Mouse (Mus musculus): ENCODE results near the gene Dynll1. TPM values are rescaled to one million over a fixed set of nuclear protein-coding genes. Genes with fewer than 3 reads are reported as not detected.

Dynll1 gene
- polyA plus RNA-seq, 1 experiment from 2014 or later, result 1,839 TPM

GRCm38 (mm10) chr5:115256909-115257546 is 43.8 kb downstream of the Dynll1 start:
- DNase-seq (ENCODE audit: low spot score), result no peak
- H3K4me3 ChIP-seq, result no peak overlapping the region
- H3K27ac ChIP-seq (replicated peaks), result no peak overlapping the region
- H3K4me1 ChIP-seq, result no peaks in the 10 kb centered on the region
- no peaks in the 10 kb centered on the region for H3K27me3 ChIP-seq (replicated peaks; ENCODE audit: low read depth, poor library complexity, severe bottlenecking)
- H3K36me3 ChIP-seq (replicated peaks), result peaks cover 70% of the 10 kb centered on the region
- WGBS, result 91% methylated on average over 10 of the region's 10 CpGs
- H3K9me3 ChIP-seq, result no peaks in the 10 kb centered on the region

DNA sequence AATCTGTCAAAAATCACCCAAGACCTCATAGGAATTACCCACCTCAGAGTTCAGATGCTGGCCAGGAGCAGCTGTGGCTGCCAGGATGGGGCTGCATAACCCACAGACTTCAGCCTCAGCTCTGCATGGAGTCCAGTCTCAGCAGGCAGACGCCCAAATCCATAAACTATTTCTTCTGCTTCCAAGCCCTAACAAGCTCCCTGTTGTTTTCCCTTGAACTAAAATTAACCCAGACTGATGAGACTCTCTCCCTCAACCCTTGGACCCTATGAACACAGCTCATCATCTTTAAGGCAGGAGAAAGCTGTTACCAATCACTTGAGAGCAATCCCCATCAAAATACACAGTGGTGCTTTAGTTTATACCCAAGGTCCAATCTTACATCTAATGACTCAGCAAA is 45.3 kb downstream of the Dynll1 start:
- H3K27me3 ChIP-seq (replicated peaks; ENCODE audit: low read depth, poor library complexity, severe bottlenecking), result no peaks in the 10 kb centered on the region
- WGBS, result 78% methylated on average over 1 of the region's 1 CpGs
- H3K4me1 ChIP-seq, result no peaks in the 10 kb centered on the region
- H3K4me3 ChIP-seq, result no peak overlapping the region
- H3K9me3 ChIP-seq, result no peaks in the 10 kb centered on the region
- peaks cover 74% of the 10 kb centered on the region for H3K36me3 ChIP-seq (replicated peaks)
- no peak for DNase-seq (ENCODE audit: low spot score)
- no peak overlapping the region for H3K27ac ChIP-seq (replicated peaks)

Other genes starting within 250 kb of the Dynll1 start
- 20.8 and 25.5 TPM in 2 replicates for gene Gm10401, start 202.7 kb downstream of the Dynll1 start, polyA plus RNA-seq (2016; fragmentation: Nextera tagmentation; extraction: Ambion mirVana)
- gene Acads, start 181.7 kb downstream of the Dynll1 start, polyA plus RNA-seq (2016; fragmentation: Nextera tagmentation; extraction: Ambion mirVana), result 72.6 and 78.7 TPM in 2 replicates
- 63.5 and 68.7 TPM in 2 replicates for gene Unc119b, start 166.0 kb downstream of the Dynll1 start, polyA plus RNA-seq (2016; fragmentation: Nextera tagmentation; extraction: Ambion mirVana)
- gene Mlec, start 142.8 kb downstream of the Dynll1 start, polyA plus RNA-seq (2016; fragmentation: Nextera tagmentation; extraction: Ambion mirVana), result 73.6 and 80.6 TPM in 2 replicates
- gene Cabp1, start 106.6 kb downstream of the Dynll1 start, polyA plus RNA-seq (2016; fragmentation: Nextera tagmentation; extraction: Ambion mirVana), result 1.3 and 1.4 TPM in 2 replicates
- 114 and 122 TPM in 2 replicates for gene Pop5, start 65.2 kb downstream of the Dynll1 start, polyA plus RNA-seq (2016; fragmentation: Nextera tagmentation; extraction: Ambion mirVana)
- gene Rnf10, start 28.1 kb downstream of the Dynll1 start, polyA plus RNA-seq (2016; fragmentation: Nextera tagmentation; extraction: Ambion mirVana), result 129 and 138 TPM in 2 replicates
- 52.2 and 55.9 TPM in 2 replicates for gene Coq5, start 21.3 kb downstream of the Dynll1 start, polyA plus RNA-seq (2016; fragmentation: Nextera tagmentation; extraction: Ambion mirVana)
- 391 and 411 TPM in 2 replicates for gene Srsf9, start 26.2 kb upstream of the Dynll1 start, polyA plus RNA-seq (2016; fragmentation: Nextera tagmentation; extraction: Ambion mirVana)
- 34.8 and 38.0 TPM in 2 replicates for gene Gatc, start 40.2 kb upstream of the Dynll1 start, polyA plus RNA-seq (2016; fragmentation: Nextera tagmentation; extraction: Ambion mirVana)
- gene Triap1, start 40.2 kb upstream of the Dynll1 start, polyA plus RNA-seq (2016; fragmentation: Nextera tagmentation; extraction: Ambion mirVana), result 54.2 and 55.7 TPM in 2 replicates
- 716 and 739 TPM in 2 replicates for gene Cox6a1, start 48.0 kb upstream of the Dynll1 start, polyA plus RNA-seq (2016; fragmentation: Nextera tagmentation; extraction: Ambion mirVana)
- 86.3 and 111 TPM in 2 replicates for gene Msi1, start 128.6 kb upstream of the Dynll1 start, polyA plus RNA-seq (2016; fragmentation: Nextera tagmentation; extraction: Ambion mirVana)
- not detected in 2 replicates for gene Pla2g1b, start 165.3 kb upstream of the Dynll1 start, polyA plus RNA-seq (2016; fragmentation: Nextera tagmentation; extraction: Ambion mirVana)
- 14.5 and 16.0 TPM in 2 replicates for gene Sirt4, start 183.7 kb upstream of the Dynll1 start, polyA plus RNA-seq (2016; fragmentation: Nextera tagmentation; extraction: Ambion mirVana)
- gene Pxn, start 205.7 kb upstream of the Dynll1 start, polyA plus RNA-seq (2016; fragmentation: Nextera tagmentation; extraction: Ambion mirVana), result 50.3 and 50.6 TPM in 2 replicates